25 mouse cellular contexts compared by ENCODE assay signal in the genomic region with DNA sequence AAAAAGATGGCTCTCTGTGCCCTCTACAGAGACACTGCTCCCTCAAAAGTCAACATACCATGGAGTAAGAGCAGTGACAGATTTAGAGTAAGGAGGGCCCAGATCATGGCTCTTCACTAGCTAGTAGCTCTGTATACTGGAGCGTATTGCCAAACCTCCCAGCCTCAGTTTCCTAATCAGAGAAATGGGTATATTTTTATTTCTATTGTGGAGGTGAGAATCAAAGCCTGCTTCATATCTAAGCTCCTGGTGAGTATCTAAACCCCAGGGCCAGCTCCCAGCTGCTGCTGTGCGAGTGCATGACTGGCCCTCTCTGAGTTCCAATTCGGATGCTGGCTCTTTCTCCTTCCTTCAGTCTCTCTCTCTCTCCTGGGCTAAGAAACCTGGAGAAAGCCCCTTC. TPM values are rescaled to one million over a fixed set of nuclear protein-coding genes. Genes with fewer than 3 reads are reported as not detected.
A peak's percentile ranks its signal among the peaks of the same experiment; 100 is the strongest.
DNase-seq lines count a peak whose midpoint lies in the region; ATAC-seq lines count a peak whose summit lies in the region.
"Had no signal": no experiment of that assay in that cellular context is flagged by ENCODE, and none has a peak within 500 bp of the region (broad histone marks: within the 10 kb centered on the region; RNA-seq: fewer than 3 reads in every experiment).

A gene (plus strand): TSS at position 301 of the 400 bp plus-strand sequence.

- intact Hi-C loops in left cerebral cortex, postnatal 14 days (cut with DNase I): no loop called here

- DNase-seq in frontal cortex, adult 2 months (ENCODE audit: extremely low spot score in 1 of 2, low spot score in 1 of 2): no peak
- no peak for DNase-seq in frontal cortex, postnatal 14 days (ENCODE audit: low spot score in 2 of 2)
- DNase-seq in limb, embryonic 11.5 days (ENCODE audit: low spot score): no peak
- DNase-seq in limb, embryonic 10.5 days (ENCODE audit: low spot score): no peak
- DNase-seq in left cerebral cortex, postnatal 14 days (ENCODE audit: low spot score in 2 of 2): no peak
- DNase-seq in embryo, embryonic 9.5 days (ENCODE audit: extremely low spot score): no peak
- DNase-seq: adrenal gland, postnatal 10 days; cerebellum, adult 18-20 months; cerebellum, postnatal 36 days; forebrain, postnatal 0 days; kidney, postnatal 25 days; lung, embryonic 14.5 days; right cerebral cortex, postnatal 14 days; thymus, adult 2 months; thymus, postnatal 4 days had no signal

- H3K4me2 ChIP-seq in limb, embryonic 11.5 days (ENCODE audit: low read depth, severe bottlenecking): 0 out of 2 replicates have a peak within 1 kb of the TSS, but pooled peaks have one; percentile 7
- peak within 1 kb of the TSS; percentile 30; the same call in 1 of the 2 replicates for H3K4me2 ChIP-seq in liver, embryonic 16.5 days (ENCODE audit: low read depth, low read length)
- H3K4me2 ChIP-seq: embryonic facial prominence, embryonic 15.5 days; limb, embryonic 12.5 days; lung, embryonic 14.5 days; midbrain, embryonic 13.5 days had no signal

- peaks cover 9% of the 10 kb centered on the region for H3K4me1 ChIP-seq in limb, embryonic 11.5 days (ENCODE audit: control insufficient read depth, insufficient read depth, low read length)
- peaks cover 27% of the 10 kb centered on the region for H3K4me1 ChIP-seq in limb, embryonic 10.5 days
- H3K4me1 ChIP-seq in liver, embryonic 16.5 days (ENCODE audit: control insufficient read depth, low read depth, low read length): peaks cover 22% of the 10 kb centered on the region

- H3K36me3 ChIP-seq in limb, embryonic 11.5 days (ENCODE audit: control insufficient read depth, insufficient read depth, low read length): no peaks in the 10 kb centered on the region
- no peaks in the 10 kb centered on the region for H3K36me3 ChIP-seq in limb, embryonic 10.5 days
- H3K36me3 ChIP-seq in liver, embryonic 16.5 days (ENCODE audit: control insufficient read depth, insufficient read depth): no peaks in the 10 kb centered on the region
- H3K36me3 ChIP-seq: embryonic facial prominence, embryonic 15.5 days; hindbrain, embryonic 10.5 days; limb, embryonic 12.5 days; midbrain, embryonic 13.5 days had no signal

- 83% methylated on average over 3 of the region's 3 CpGs for WGBS in limb, embryonic 11.5 days
- WGBS in limb, embryonic 10.5 days: 86% methylated on average over 3 of the region's 3 CpGs
- WGBS in liver, embryonic 16.5 days (ENCODE audit: insufficient replicate concordance): 64% methylated on average over 3 of the region's 3 CpGs

- no peak for ATAC-seq in limb, embryonic 11.5 days (ENCODE audit: insufficient number of reproducible peaks, low FRiP score, low TSS enrichment, low read depth)
- no peak for ATAC-seq in liver, embryonic 16.5 days (ENCODE audit: low read depth)
- ATAC-seq: forebrain, postnatal 0 days; hindbrain, postnatal 0 days; intestine, embryonic 16.5 days; midbrain, embryonic 13.5 days had no signal

- H3K27ac ChIP-seq in limb, embryonic 11.5 days (replicated peaks; ENCODE audit: low read depth, low read length): no peak within 1 kb of the TSS
- H3K27ac ChIP-seq in limb, embryonic 10.5 days: no peak within 1 kb of the TSS
- no peak within 1 kb of the TSS for H3K27ac ChIP-seq in liver, embryonic 16.5 days (ENCODE audit: low read length)
- H3K27ac ChIP-seq: embryonic facial prominence, embryonic 15.5 days; hindbrain, embryonic 10.5 days; hindbrain, postnatal 0 days; limb, embryonic 12.5 days; midbrain, embryonic 13.5 days; stomach, postnatal 0 days had no signal

- no peak within 1 kb of the TSS for H3K4me3 ChIP-seq in limb, embryonic 11.5 days (ENCODE audit: low read depth, low read length)
- H3K4me3 ChIP-seq in limb, embryonic 10.5 days: no peak within 1 kb of the TSS
- peak within 1 kb of the TSS; percentile 27; the same call in 1 of the 2 replicates for H3K4me3 ChIP-seq in liver, embryonic 16.5 days (ENCODE audit: low read depth, low read length)
- H3K4me3 ChIP-seq: embryonic facial prominence, embryonic 15.5 days; hindbrain, embryonic 10.5 days; limb, embryonic 12.5 days; midbrain, embryonic 13.5 days had no signal

- no peaks in the 10 kb centered on the region for H3K9me3 ChIP-seq in limb, embryonic 11.5 days (ENCODE audit: control insufficient read depth, low read length)
- no peaks in the 10 kb centered on the region for H3K9me3 ChIP-seq in limb, embryonic 10.5 days (replicated peaks)
- no peaks in the 10 kb centered on the region for H3K9me3 ChIP-seq in liver, embryonic 16.5 days (replicated peaks; ENCODE audit: control insufficient read depth, low read length)
- H3K9me3 ChIP-seq: embryonic facial prominence, embryonic 15.5 days; hindbrain, embryonic 10.5 days; limb, embryonic 12.5 days; midbrain, embryonic 13.5 days had no signal

- no peak within 1 kb of the TSS for H3K9ac ChIP-seq in limb, embryonic 11.5 days (ENCODE audit: low read length)
- no peak within 1 kb of the TSS for H3K9ac ChIP-seq in liver, embryonic 16.5 days (ENCODE audit: low read depth, low read length)
- H3K9ac ChIP-seq: embryonic facial prominence, embryonic 15.5 days; forebrain, postnatal 0 days; limb, embryonic 12.5 days; lung, embryonic 14.5 days; midbrain, embryonic 13.5 days had no signal

- peaks cover 3% of the 10 kb centered on the region; the same call in 1 of the 2 replicates for H3K27me3 ChIP-seq in limb, embryonic 11.5 days (ENCODE audit: control insufficient read depth, insufficient read depth, low read length)
- peaks cover 61% of the 10 kb centered on the region for H3K27me3 ChIP-seq in limb, embryonic 10.5 days (ENCODE audit: low read depth, poor library complexity, severe bottlenecking)
- peaks cover 29% of the 10 kb centered on the region for H3K27me3 ChIP-seq in liver, embryonic 16.5 days (ENCODE audit: control insufficient read depth, insufficient read depth, low read depth, low read length)

RNA-seq across cellular contexts. Expression of the gene that starts here (rescaled TPM):
- polyA plus RNA-seq in frontal cortex, adult 2 months (2012; rRNA removed): 34.9 and 38.9 TPM in 2 replicates
- polyA plus RNA-seq in limb, embryonic 11.5 days (2014; fragmentation: Nextera tagmentation; extraction: Ambion mirVana): 1.9 and 2.9 TPM in 2 replicates
- polyA plus RNA-seq in limb, embryonic 10.5 days (2016; fragmentation: Nextera tagmentation; extraction: Ambion mirVana): 2.1 and 2.8 TPM in 2 replicates
- total RNA-seq in left cerebral cortex, postnatal 14 days (2021): 10 to 100 TPM; 15.3 to 21.0 TPM
- 11.3 and 13.1 TPM in 2 replicates for polyA plus RNA-seq in liver, embryonic 16.5 days (2015; fragmentation: Nextera tagmentation; extraction: Ambion mirVana)
- total RNA-seq: adrenal gland, postnatal 10 days; gastrocnemius, adult 18-20 months had no signal
- polyA plus RNA-seq: forebrain, embryonic 11.5 days; hindbrain, embryonic 10.5 days; lung, embryonic 14.5 days; midbrain, embryonic 13.5 days had no signal
